Mouse (Mus musculus): ENCODE results near the gene Cmip.
"Not testable (repeated sequence)": the region's sequence is repeated elsewhere in the genome, so short reads cannot be mapped to it uniquely, and the experiment has no call there.

Gene Cmip

DNA sequence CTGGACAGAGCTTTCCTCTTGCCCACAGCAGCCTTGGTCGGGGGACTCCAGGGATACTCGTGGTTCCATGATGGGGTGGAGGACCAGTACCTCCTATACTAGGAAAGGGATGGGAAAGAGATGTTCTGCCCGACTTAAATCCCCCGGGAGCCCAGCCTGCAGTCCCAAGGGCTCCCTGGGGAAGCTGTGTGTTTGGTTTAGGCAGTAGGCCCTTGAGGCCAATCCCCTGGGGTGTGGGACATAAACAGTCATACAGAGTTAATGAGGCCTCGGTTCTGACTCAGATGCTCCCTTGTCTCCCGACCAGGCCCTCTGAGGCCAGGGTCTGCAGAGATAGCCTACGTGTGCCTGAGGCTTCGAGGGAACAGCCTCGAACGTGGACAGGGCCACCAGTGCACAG is 130.8 kb downstream of the Cmip start:
- no peak for DNase-seq

DNA sequence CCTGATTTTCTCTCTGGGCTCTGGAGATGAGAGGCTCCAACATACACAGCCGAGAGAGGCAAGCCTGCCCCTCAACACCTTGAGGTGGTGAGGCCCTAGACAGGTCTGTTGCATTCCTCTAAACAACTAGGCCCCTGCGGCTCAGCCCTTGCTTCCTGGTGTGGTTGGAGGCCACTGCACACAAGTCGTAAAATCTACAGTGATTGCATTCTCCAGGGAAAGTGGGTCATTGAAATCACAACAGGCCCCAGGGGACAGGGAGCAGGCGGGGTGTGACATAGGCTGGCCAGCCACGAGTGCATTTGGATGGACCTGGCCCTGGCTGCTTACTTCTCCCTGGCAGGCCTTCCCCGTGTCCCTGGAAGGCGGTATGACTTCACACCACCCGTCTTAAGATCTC is 131.5 kb downstream of the Cmip start:
- DNase-seq: no peak

DNA sequence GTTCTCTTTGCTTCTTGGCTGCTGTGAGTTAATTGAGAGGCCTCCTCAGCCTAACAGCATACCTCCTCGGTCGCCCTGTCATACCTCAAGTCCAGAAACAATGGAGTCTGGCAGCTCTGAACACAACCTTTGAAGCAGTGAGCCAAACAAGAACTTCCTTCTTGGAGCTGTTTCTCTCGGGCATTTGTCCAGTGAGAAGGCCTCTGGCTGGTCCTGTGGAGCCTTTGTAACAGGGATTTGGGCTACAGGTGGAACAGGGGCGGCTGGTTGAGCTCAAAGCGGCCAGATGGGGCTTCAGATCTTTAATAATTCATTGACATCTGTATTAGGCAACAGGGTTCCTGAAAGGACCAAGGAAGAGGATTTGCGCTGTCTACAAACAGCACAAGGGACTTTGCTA is 137.0 kb downstream of the Cmip start:
- no peak for DNase-seq

DNA sequence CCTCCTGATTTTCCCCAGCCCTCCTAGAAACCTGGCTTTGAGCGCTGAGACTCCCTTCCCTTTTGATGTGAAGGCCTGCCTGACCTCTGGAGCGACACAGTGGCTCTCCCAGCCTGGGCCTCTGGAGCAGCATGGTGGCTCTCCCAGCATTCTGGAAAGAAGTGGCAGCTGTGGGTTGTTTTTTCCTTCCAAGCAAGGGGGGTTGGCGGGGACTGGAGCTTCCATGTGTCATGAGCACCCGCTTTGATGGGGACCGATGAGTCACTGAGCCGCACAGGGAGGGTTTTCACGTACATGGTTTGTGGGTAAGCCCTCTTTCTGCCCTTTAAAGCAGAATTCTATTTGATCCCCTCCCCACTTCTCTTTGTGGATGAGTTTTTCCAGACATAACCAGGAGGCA is 138.2 kb downstream of the Cmip start:
- DNase-seq: no peak

DNA sequence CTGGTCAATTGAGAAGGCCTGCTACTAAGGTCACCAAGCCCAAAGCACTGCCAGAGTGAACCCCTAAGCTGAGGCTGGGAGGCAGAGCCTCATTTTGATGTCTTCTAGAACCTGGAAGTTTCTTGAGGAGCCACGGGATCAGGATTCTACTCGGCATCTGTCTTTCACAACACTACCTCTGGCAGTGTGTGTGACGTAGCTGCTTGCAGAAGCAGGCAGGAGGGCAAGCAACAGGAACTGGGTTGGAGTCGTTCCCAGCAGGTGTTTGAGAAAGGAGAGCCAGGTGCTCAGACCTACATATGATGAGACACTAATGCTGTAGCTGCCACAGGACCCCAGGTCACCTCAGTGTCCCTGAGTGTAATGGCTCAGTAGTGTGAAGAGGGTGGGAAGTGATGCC is 140.0 kb downstream of the Cmip start:
- no peak for DNase-seq

DNA sequence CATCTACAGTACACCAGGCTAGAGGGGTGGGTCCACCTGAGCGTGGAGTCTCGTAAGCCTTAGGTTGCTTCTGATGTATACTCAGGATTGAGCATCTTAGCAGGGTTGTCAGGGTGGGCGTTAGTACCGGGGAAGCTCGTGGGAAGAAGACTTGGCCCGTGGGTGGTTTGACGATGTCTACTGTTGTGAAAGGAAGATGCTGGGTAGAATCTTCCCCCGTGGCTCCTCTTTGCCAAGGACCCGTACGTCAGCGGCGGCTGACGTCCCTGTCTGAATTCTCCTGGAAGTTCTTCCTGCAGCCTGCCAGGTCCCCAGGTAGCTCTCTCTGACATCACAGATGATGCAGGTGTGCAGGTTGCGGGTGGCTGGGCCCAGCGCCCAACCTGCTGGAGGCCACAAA is 140.9 kb downstream of the Cmip start:
- DNase-seq: no peak

DNA sequence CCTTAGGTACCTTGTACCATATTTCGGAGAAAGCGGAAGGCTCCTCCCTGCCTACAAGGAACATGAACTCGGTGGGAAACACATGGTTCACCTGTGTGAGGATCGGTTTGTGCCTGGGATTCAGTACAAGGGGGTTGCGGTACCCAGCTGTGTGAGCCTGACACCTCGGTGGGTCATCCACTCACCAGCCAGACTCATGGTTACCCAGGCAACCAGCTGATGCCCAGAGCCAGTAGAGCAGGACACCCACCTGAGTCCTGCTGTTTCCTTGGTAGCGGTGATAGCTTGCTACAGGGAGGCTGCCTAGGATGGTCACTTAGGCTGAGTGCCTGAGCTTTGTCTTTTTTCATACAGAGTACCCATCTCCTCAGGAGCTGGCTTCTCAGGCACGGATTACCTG is 142.4 kb downstream of the Cmip start:
- DNase-seq: peak in 1 of 2 experiments; percentile 22

DNA sequence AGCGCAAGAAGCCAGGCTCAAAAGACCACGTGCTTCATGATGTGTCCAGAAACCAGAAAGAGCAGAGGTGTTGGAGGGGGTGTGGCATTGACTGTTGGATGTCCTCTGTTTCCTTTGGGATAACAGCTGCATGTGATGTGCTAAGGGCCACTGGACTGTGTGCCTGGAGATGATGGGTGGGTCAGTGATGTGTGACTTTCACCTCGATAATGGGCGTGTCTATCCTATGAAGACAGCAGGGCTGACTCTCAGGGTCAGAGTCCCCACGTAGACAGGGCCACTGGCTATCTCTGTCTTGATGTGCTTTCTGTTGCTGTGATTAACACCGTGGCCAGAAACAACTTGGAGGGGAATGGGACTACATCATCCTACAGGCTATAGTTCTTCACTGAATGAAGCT is 144.0 kb downstream of the Cmip start:
- no peak for DNase-seq

DNA sequence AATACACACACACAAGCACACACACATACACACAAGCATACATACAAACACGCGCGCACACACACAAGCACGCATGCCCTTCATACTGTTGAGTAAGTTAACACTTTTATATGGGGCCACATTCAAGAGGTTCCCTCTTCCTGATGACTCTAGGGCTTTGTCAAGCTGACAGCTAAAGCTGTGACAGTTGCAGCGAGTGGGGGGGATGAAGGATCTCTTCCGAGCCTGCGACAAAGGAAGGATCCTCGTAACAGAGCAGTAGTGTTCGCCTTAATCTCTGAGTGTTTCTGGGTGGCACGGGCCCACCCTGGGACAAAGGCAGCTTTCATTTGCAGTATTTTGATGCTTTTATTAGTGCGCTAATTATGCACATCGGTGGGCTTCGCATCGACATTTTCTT is 145.0 kb downstream of the Cmip start:
- DNase-seq: no peak

DNA sequence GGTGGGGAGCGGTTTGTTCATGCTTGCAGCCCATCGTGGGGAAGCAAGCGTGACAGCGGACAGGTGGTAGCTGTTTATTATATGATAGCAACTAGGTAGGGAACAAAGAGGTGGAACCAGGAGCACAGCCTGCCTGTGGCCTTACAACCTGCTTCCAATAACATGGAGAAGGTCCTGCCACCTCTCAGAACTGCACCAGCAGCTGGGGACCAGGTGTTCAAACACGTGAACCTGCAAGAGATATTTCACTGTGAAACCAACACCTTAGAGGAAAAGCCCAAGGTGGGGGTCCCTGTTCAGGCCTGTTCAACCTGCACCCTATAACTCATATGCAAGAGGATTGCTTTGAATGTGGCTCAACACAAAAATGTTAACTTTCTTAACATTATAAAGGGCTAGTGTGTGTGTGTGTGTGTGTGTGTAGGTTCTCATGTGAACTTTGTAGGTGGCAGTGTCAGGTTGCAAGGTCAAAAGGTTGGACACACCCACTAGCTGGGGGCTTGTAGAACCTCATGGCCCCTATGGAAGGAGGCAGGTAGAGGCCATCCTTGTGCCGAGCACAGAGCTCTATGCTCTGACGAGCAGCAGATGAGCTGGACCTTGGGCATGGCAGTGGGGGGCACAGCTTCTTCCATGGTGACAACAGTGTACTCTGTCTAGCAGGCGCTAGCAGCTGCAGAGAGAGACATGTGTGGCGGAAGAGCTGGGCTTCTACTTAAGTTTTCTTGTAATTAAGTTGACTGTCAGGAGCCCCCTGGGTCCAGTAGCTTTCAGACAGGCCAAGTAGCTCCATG is 146.2 kb downstream of the Cmip start:
- no peak for DNase-seq

DNA sequence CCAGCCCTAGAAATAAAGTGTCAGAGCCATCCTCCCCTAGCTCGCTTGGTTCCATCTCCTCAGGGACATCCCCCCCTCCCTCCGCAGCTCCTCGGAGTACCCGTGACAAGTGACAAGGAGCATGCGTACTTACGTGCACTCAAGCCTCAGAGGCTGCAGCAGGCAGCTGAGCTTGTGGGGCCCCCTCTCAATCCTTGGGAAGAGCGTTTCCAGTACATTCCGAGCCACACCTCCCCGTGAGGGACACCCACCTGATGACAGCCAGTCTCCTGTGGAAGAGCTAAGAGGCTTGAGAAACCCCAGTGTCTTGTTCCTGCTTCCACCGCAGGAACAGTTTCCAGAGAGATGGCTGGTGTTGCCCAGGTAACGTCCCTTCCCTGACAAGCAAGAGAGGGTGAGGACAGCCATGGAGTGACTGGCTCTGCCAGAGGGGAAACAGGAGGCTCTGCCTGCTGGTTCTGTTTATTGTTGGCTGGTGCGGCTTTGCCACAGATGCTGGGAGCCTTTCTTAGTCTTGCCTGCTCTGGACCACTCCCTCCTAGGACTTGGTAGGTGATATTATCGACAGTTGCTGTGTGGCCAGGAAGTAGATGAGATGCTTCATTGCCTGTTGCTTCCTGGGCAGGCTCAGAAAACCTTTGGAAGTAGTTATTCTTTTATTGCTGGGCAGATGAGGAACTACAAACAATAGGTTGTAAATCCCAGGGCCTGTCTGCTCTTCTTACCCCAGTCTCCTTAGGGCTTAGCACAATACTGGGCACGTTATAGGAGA is 147.0 kb downstream of the Cmip start:
- no peak for DNase-seq

DNA sequence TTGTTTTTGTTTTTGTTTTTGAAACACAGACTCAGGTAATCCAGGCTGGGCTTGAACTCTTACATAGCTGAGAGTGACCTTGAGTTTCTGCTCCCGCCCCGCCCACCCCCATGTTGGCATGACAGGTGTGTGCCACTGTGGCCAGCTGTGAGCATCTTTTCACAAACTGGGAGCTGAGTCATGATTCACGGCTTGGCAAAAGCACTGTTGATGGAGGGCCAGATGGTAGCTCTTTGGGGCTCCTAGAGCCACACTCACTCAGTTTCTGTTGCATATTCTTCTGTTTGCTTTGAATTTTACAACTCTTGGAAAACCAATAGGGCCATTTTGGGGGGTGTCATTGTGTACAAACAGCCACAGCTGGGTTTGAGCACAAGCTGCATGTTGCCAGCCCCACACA is 149.2 kb downstream of the Cmip start:
- no peak for DNase-seq

DNA sequence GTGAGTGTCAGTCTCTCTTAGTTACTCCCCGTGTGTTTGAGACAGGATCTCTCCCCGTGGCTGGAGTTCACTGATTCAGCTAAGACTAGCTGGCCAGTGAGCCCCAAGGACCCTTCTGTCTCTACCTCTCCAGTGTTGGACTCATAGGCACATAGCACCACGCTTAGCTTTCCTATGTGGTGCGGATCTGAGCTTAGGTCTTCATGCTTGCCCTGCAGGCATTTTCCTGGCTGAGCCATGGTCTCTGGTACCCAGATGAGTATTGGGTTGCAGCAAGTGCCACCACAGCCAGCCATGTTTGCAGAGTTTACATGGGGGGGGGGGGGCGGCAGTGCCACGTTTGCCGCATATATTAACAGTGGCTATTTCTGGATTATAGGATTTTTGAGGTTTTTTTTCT is 151.8 kb downstream of the Cmip start:
- DNase-seq: no peak

DNA sequence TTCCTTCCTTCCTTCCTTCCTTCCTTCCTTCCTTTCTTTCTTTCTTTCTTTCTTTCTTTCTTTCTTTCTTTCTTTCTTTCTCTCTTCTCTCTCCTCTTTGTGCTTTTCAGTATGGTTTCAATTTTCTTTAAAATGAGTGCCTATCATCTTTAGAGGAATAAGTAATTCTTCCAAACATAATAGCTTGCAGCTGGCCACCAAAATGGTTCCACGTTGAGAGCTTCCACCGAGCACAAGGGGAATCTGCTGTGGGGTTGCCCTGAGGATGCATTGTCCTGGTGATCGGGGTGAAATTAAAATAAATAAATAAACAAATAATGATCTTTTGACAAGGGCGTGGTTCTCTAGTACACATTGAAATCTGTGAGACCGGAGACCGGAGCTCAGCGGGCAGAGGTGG is 152.2 kb downstream of the Cmip start:
- no peak for DNase-seq

DNA sequence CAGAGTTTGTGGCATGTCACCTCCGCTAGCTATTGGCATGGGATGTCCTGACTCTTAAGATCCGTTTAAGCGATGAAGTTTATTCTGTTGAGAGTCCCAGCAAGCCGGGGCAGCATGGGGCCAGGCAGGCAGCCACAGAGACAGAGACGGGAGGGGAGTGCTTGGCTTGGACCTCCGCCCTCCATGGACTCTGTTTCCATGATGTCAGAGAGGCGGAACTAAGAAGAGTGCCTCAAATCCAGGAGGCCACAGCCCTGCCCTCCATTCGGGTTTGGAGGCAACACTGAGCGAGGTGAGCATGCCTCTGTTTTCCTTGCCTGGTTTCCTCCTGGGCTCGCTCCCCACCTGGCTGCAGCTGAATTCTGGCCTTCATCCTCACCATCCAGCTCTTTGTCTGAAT is 153.5 kb downstream of the Cmip start:
- DNase-seq: peak in 1 of 2 experiments; percentile 29

DNA sequence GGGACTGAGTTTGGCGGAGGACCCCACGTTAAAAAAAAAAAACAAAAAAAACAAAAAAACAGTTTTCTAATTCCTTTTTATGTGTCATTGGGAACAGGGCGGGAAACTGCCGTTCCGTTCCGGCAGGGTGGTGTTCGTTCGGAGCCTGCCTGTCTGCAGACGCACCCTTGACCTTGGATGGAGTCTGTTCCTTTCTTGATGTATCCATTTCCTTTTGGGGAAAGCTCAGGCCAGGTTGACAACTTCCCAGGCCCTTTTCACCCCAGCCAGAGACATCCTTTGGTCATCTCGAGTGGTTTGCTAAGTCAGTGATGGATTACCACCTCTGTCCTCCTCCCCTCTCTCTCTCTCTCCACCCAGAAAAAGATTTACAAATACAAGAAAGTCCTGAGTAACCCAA is 154.0 kb downstream of the Cmip start:
- no peak for DNase-seq

DNA sequence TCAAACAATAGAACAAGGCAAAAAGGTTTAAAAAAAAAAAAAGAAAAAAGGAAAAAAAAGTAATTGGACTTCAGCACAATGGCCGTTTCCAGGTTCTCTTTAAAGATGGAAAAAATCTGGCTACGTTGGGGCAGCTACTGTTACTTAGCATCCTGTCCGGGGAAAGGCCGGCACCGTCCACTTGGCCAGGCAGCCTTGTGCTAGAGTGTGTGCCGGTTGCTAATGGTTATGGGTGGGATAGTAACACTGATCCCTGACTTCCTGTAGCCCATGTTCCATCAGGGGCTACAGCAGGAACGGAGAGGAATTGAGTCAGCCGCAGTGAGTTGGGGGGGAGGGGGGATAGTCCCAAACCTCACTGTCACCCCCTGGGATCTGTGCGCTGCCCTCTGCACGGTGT is 155.4 kb downstream of the Cmip start:
- no peak for DNase-seq

DNA sequence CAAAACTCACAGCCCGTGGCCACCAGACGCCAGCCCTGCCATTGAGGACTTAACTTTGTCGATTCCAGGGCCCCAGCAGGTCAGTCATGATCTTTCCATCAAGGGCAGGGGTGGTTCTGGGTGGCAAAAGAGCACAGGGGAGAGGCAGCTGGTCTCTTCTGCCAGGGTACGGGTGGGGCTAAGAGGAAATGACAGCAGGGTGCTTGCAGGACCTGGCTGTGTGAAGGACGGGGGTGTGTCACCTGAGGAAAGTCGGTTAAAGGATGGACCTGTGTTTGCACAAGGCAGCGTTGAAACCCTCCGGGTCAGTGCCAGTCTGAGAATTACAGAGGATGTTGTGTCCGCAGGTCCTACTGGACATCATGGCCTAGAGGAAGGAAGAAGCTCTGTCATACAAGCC is 161.0 kb downstream of the Cmip start:
- DNase-seq: no peak

DNA sequence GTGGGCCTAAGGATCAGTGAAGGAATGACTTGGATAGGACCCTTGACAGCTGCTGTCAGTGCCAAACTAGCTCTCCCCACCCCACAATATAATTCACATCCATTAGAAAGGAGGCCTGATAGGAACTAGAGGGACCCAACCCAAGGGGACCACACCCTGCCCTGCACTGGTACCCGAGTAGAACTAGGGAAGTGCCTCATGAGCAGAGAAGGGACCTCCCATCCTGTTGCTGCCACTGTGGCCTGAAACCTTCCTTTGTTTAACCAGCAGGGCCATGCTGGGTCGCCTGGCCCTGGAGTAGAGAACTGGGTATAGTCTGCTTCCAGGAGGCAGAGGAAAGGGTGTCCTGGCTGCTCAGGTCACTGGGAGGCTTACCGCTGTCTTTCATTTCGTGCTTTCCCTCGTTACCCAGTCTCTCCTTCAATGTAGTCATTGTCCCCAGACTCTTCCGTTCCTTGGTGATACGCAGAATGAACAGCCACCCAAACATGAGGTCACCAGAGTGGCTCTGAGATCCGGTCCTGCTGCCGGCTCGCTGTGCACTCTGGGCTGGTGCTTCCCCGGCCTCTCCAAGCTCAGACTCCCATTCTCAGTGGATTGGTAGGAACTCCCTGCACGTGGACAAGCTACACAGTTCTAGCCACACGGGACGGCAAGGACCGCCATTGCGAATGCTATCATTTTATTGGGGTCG is 164.1 kb downstream of the Cmip start:
- DNase-seq: no peak

DNA sequence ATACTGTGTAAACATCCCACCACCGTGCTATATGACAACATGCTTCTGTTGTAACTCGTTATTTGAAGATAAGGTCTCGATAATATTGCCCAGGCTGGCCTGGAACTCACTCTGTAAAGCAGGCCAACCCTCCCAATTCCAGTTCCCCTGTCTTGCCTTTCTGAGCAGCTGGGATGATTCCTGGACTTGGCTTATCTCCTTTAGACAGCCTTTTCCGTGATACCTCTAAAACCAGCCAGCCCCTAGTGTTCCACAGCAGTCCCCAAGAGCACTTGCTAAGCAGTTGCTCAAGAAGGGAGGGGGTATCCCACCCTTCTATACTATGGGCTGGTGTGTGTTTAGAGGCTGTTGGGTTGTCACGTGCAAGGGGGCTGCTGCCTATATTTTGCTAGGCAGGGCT is 165.0 kb downstream of the Cmip start:
- no peak for DNase-seq

DNA sequence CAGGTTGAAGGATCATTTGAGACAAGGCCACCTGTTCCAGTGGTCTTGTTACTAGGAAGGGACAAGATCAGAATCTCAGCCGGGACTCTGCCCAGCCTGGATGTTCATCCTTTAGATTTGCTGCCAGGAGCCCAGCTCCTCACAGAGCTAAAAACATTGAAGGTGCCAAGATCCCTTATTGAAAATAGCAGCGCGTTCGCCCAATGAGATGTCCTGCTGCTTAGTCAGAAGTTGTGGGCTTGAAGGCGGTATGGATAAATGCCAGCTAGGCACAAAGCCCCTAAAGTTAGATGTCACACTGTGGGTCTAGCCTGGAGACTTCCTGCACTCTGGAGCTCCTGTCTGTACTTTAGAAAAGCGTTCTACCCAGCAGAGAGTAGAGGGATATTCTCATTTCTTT is 165.5 kb downstream of the Cmip start:
- peak in 1 of 2 experiments; percentile 46 for DNase-seq

DNA sequence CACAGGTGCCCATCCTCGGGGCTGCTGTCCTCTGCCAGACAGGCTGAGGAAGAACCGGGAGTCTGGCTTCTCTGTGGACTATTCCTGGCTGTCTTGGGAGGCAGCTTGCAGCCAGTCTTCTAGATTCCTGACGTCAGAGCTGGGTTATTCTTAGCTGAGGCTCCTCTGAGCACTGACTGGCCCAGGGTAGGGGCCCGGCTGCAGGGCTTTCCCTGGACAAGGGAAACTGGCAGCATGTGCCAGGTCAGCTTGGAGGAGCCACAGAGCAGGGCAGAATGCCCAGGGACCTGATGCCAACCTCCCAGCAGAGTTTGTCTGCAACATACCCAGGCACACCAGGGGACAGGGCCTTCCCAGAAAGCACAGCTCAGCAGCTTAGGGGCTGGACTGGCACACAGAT is 166.2 kb downstream of the Cmip start:
- peak; percentile 98 to 99 for DNase-seq

DNA sequence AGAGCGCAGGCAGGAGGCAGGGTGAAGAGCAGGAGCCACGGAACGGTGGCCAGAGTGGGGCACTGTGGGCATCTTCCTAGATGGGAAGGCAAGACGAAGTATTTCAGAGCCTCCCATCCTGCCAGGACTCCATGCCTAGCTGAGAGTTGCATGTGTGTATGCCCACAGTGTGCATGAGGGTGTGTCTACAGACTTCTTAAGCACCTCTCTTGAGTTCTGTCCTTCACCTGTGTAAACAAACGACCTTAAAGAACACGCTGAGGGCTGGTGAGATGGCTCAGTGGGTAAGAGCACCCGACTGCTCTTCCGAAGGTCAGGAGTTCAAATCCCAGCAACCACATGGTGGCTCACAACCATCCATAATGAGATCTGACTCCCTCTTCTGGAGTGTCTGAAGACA is 171.0 kb downstream of the Cmip start:
- not testable (repeated sequence) for DNase-seq

All from cerebellum, postnatal 14 days (tissue).